Mouse (Mus musculus): Measurements from ENCODE around the gene Lgals4. TPM values are rescaled to one million over a fixed set of nuclear protein-coding genes. Genes with fewer than 3 reads are reported as not detected.

Lgals4 gene
- polyA plus RNA-seq (2014; fragmentation: Nextera tagmentation; extraction: Ambion mirVana), result 604 and 737 TPM in 2 replicates

- ATAC-seq (replicated peaks; ENCODE audit: low FRiP score, low TSS enrichment, low read depth), result peak; percentile 85
- Histone ChIP-seq H3K9me3 (ENCODE audit: control insufficient read depth, low read length) (no peaks in the 10 kb centered on the region), H3K4me3 (ENCODE audit: low read depth, low read length) (peak within 1 kb of the TSS; percentile 26), H3K27ac (ENCODE audit: low read depth) (peak within 1 kb of the TSS; percentile 69), H3K4me2 (ENCODE audit: low read length) (peak within 1 kb of the TSS; percentile 42), H3K9ac (ENCODE audit: low read length) (peak within 1 kb of the TSS; percentile 40), H3K36me3 (ENCODE audit: control insufficient read depth, insufficient read depth, low read length) (peaks cover 12% of the 10 kb centered on the region), H3K27me3 (replicated peaks; ENCODE audit: control insufficient read depth, insufficient read depth, low read length) (no peaks in the 10 kb centered on the region), H3K4me1 (replicated peaks; ENCODE audit: control insufficient read depth, insufficient read depth, low read length) (no peaks in the 10 kb centered on the region)
- DNase-seq (ENCODE audit: low spot score), result no peak
- 70% methylated on average over 6 of the region's 6 CpGs for WGBS
Measured at GRCm38 (mm10) chr7:28833723-28834347, at the start of gene Lgals4. Gene Lgals4 (plus strand): TSS chr7:28833854.

- ATAC-seq (replicated peaks; ENCODE audit: low FRiP score, low TSS enrichment, low read depth), result no peak
- Histone ChIP-seq H3K9me3 (ENCODE audit: control insufficient read depth, low read length) (no peaks in the 10 kb centered on the region), H3K9ac (ENCODE audit: low read length) (no peak overlapping the region), H3K4me3 (ENCODE audit: low read depth, low read length) (no peak overlapping the region), H3K4me2 (ENCODE audit: low read length) (no peak overlapping the region), H3K27me3 (replicated peaks; ENCODE audit: control insufficient read depth, insufficient read depth, low read length) (no peaks in the 10 kb centered on the region), H3K27ac (ENCODE audit: low read depth) (no peak overlapping the region), H3K36me3 (ENCODE audit: control insufficient read depth, insufficient read depth, low read length) (peaks cover 17% of the 10 kb centered on the region; the same call in 1 of the 2 replicates), H3K4me1 (replicated peaks; ENCODE audit: control insufficient read depth, insufficient read depth, low read length) (peaks cover 19% of the 10 kb centered on the region)
- 70% methylated on average over 5 of the region's 5 CpGs for WGBS
- no peak for DNase-seq (ENCODE audit: low spot score)
Measured at GRCm38 (mm10) chr7:28785161-28785560, 48.5 kb upstream of the Lgals4 start.

GRCm38 (mm10) chr7:28787884-28788283, 45.8 kb upstream of the Lgals4 start:
- DNase-seq (ENCODE audit: low spot score), result no peak

GRCm38 (mm10) chr7:28788307-28789195, 45.1 kb upstream of the Lgals4 start, which contains the start of gene Rinl:
Gene Rinl (plus strand): TSS chr7:28788969.
- H3K9ac ChIP-seq (ENCODE audit: low read length), result no peak within 1 kb of the TSS
- H3K4me3 ChIP-seq (ENCODE audit: low read depth, low read length), result no peak within 1 kb of the TSS
- H3K4me2 ChIP-seq (ENCODE audit: low read length), result no peak within 1 kb of the TSS
- H3K27me3 ChIP-seq (replicated peaks; ENCODE audit: control insufficient read depth, insufficient read depth, low read length), result no peaks in the 10 kb centered on the region
- 52% methylated on average over 5 of the region's 5 CpGs for WGBS
- H3K4me1 ChIP-seq (replicated peaks; ENCODE audit: control insufficient read depth, insufficient read depth, low read length), result peaks cover 18% of the 10 kb centered on the region
- H3K27ac ChIP-seq (ENCODE audit: low read depth), result peak within 1 kb of the TSS; percentile 38; the same call in 1 of the 2 replicates
- no peaks in the 10 kb centered on the region for H3K9me3 ChIP-seq (ENCODE audit: control insufficient read depth, low read length)
- ATAC-seq (replicated peaks; ENCODE audit: low FRiP score, low TSS enrichment, low read depth) (no peak), DNase-seq (ENCODE audit: low spot score) (no peak)
- peaks cover 11% of the 10 kb centered on the region; the same call in 1 of the 2 replicates for H3K36me3 ChIP-seq (ENCODE audit: control insufficient read depth, insufficient read depth, low read length)

More at GRCm38 (mm10) chr7:28787884-28788283, 45.8 kb upstream of the Lgals4 start:
- no peak overlapping the region for H3K9ac ChIP-seq (ENCODE audit: low read length)
- H3K4me3 ChIP-seq (ENCODE audit: low read depth, low read length), result no peak overlapping the region
- ATAC-seq (replicated peaks; ENCODE audit: low FRiP score, low TSS enrichment, low read depth), result no peak
- H3K9me3 ChIP-seq (ENCODE audit: control insufficient read depth, low read length), result no peaks in the 10 kb centered on the region
- no peak overlapping the region for H3K4me2 ChIP-seq (ENCODE audit: low read length)
- WGBS, result 95% methylated on average over 9 of the region's 9 CpGs
- H3K4me1 ChIP-seq (replicated peaks; ENCODE audit: control insufficient read depth, insufficient read depth, low read length), result peaks cover 18% of the 10 kb centered on the region
- no peaks in the 10 kb centered on the region for H3K27me3 ChIP-seq (replicated peaks; ENCODE audit: control insufficient read depth, insufficient read depth, low read length)
- H3K27ac ChIP-seq (ENCODE audit: low read depth), result no peak overlapping the region
- peaks cover 16% of the 10 kb centered on the region; the same call in 1 of the 2 replicates for H3K36me3 ChIP-seq (ENCODE audit: control insufficient read depth, insufficient read depth, low read length)

- Histone ChIP-seq H3K4me2 (ENCODE audit: low read length) (no peak overlapping the region), H3K4me3 (ENCODE audit: low read depth, low read length) (no peak overlapping the region), H3K9ac (ENCODE audit: low read length) (no peak overlapping the region), H3K9me3 (ENCODE audit: control insufficient read depth, low read length) (no peaks in the 10 kb centered on the region), H3K4me1 (replicated peaks; ENCODE audit: control insufficient read depth, insufficient read depth, low read length) (peaks cover 18% of the 10 kb centered on the region), H3K27ac (ENCODE audit: low read depth) (0 out of 2 replicates have a peak overlapping the region, but pooled peaks have one; percentile 38), H3K36me3 (ENCODE audit: control insufficient read depth, insufficient read depth, low read length) (0 out of 2 replicates have a peak, but pooled peaks cover 7% of the 10 kb centered on the region), H3K27me3 (replicated peaks; ENCODE audit: control insufficient read depth, insufficient read depth, low read length) (no peaks in the 10 kb centered on the region)
- WGBS, result 43% methylated on average over 3 of the region's 3 CpGs
- DNase-seq (ENCODE audit: low spot score), result no peak
- ATAC-seq (replicated peaks; ENCODE audit: low FRiP score, low TSS enrichment, low read depth), result no peak
Measured at GRCm38 (mm10) chr7:28789235-28789634, 44.4 kb upstream of the Lgals4 start.

- Histone ChIP-seq H3K9ac (ENCODE audit: low read length) (no peak overlapping the region), H3K4me3 (ENCODE audit: low read depth, low read length) (no peak overlapping the region), H3K27ac (ENCODE audit: low read depth) (peak overlapping the region; percentile 38; the same call in 1 of the 2 replicates), H3K27me3 (replicated peaks; ENCODE audit: control insufficient read depth, insufficient read depth, low read length) (no peaks in the 10 kb centered on the region), H3K36me3 (ENCODE audit: control insufficient read depth, insufficient read depth, low read length) (0 out of 2 replicates have a peak, but pooled peaks cover 7% of the 10 kb centered on the region), H3K4me2 (ENCODE audit: low read length) (no peak overlapping the region), H3K9me3 (ENCODE audit: control insufficient read depth, low read length) (no peaks in the 10 kb centered on the region), H3K4me1 (replicated peaks; ENCODE audit: control insufficient read depth, insufficient read depth, low read length) (peaks cover 18% of the 10 kb centered on the region)
- DNase-seq (ENCODE audit: low spot score) (no peak), ATAC-seq (replicated peaks; ENCODE audit: low FRiP score, low TSS enrichment, low read depth) (0 out of 2 replicates have a peak, but pooled peaks have one; percentile 4)
- WGBS, result 59% methylated on average over 8 of the region's 8 CpGs
Measured at GRCm38 (mm10) chr7:28790066-28790806, 43.4 kb upstream of the Lgals4 start.

GRCm38 (mm10) chr7:28791706-28792105, 41.9 kb upstream of the Lgals4 start:
- Histone ChIP-seq H3K4me1 (replicated peaks; ENCODE audit: control insufficient read depth, insufficient read depth, low read length) (peaks cover 19% of the 10 kb centered on the region), H3K9me3 (ENCODE audit: control insufficient read depth, low read length) (no peaks in the 10 kb centered on the region), H3K9ac (ENCODE audit: low read length) (no peak overlapping the region), H3K36me3 (ENCODE audit: control insufficient read depth, insufficient read depth, low read length) (0 out of 2 replicates have a peak, but pooled peaks cover 7% of the 10 kb centered on the region), H3K4me3 (ENCODE audit: low read depth, low read length) (no peak overlapping the region), H3K27ac (ENCODE audit: low read depth) (no peak overlapping the region), H3K27me3 (replicated peaks; ENCODE audit: control insufficient read depth, insufficient read depth, low read length) (no peaks in the 10 kb centered on the region), H3K4me2 (ENCODE audit: low read length) (no peak overlapping the region)
- ATAC-seq (replicated peaks; ENCODE audit: low FRiP score, low TSS enrichment, low read depth), result no peak
- DNase-seq (ENCODE audit: low spot score), result no peak

Measured in intestine, embryonic 14.5 days (tissue).